Mouse (Mus musculus) hindbrain, embryonic 16.5 days (tissue): ENCODE data around the gene Car11. TPM values are rescaled to one million over a fixed set of nuclear protein-coding genes. Genes with fewer than 3 reads are reported as not detected.
A peak's percentile ranks its signal among the peaks of the same experiment; 100 is the strongest.

ENCODE experiments used
- ATAC-seq: fragments of 200-750 bp; cut with Nextera tagmentation; 2 replicates; pipeline ENCODE4 v1.8.0; 2017; ENCODE audit warnings: moderate TSS enrichment, moderate library complexity
- H3K27ac ChIP-seq: fragments of 300-500 bp; sonication (generic); 2 replicates; pipeline ENCODE4 v1.5.1; 2014; ENCODE audit warnings: low read depth, mild to moderate bottlenecking, control low read depth, low read length, moderate library complexity
- H3K27me3 ChIP-seq: fragments of 300-500 bp; sonication (generic); replicated peaks from 2 replicates; pipeline ENCODE4 v1.6.1; 2014; ENCODE audit warnings: low read length; ENCODE audit not compliant: control insufficient read depth, insufficient read depth
- H3K36me3 ChIP-seq: fragments of 300-500 bp; sonication (generic); 2 replicates; pipeline ENCODE4 v1.6.1; 2014; ENCODE audit warnings: mild to moderate bottlenecking, low read length, moderate library complexity, mixed read lengths; ENCODE audit not compliant: control insufficient read depth, insufficient read depth
- H3K4me1 ChIP-seq: fragments of 300-500 bp; sonication (generic); 2 replicates; pipeline ENCODE4 v1.6.1; 2014; ENCODE audit warnings: low read depth, low read length; ENCODE audit not compliant: control insufficient read depth, insufficient read depth
- H3K4me2 ChIP-seq: fragments of 300-500 bp; sonication (generic); 2 replicates; pipeline ENCODE4 v1.6.1; 2014; ENCODE audit warnings: mild to moderate bottlenecking, low read length, control low read depth, moderate library complexity
- H3K4me3 ChIP-seq: fragments of 300-500 bp; sonication (generic); 2 replicates; pipeline ENCODE4 v1.5.1; 2014; ENCODE audit warnings: mild to moderate bottlenecking, low read length, control low read depth, moderate library complexity
- H3K9ac ChIP-seq: fragments of 300-500 bp; sonication (generic); 2 replicates; pipeline ENCODE4 v1.6.1; 2014; ENCODE audit warnings: low read depth, mild to moderate bottlenecking, control low read depth, low read length, moderate library complexity
- H3K9me3 ChIP-seq: fragments of 300-500 bp; sonication (generic); 2 replicates; pipeline ENCODE4 v1.6.1; 2014; ENCODE audit warnings: mild to moderate bottlenecking, low read length, moderate library complexity; ENCODE audit not compliant: control insufficient read depth
- WGBS: fragments of 180-500 bp; shearing (Covaris S2); extraction: QIAGEN DNeasy Blood & Tissue Kit; methylation state at CpG from one replicate; pipeline ENCODE4 v1.1.7; 2014; 5-methylcytosine and 5-hydroxymethylcytosine counted together
- polyA plus RNA-seq: library from polyadenylated mRNA; unstranded; fragments of >200 nt; fragmentation: Nextera tagmentation; extraction: Ambion mirVana; gene quantifications from 2 replicates; pipeline ENCODE4 v1.2.1, GENCODE M21; 2015

Car11 gene
- polyA plus RNA-seq, 1 experiment from 2014 or later = 68.2 TPM

GRCm38 (mm10) chr7:45713396-45713795 is 13.8 kb downstream of the Car11 start:
- Histone ChIP-seq H3K36me3 (peaks cover 30% of the 10 kb centered on the region), H3K9me3 (no peaks in the 10 kb centered on the region), H3K27ac (no peak overlapping the region), H3K4me1 (peaks cover 45% of the 10 kb centered on the region), H3K27me3 (no peaks in the 10 kb centered on the region), H3K9ac (no peak overlapping the region), H3K4me3 (no peak overlapping the region), H3K4me2 (no peak overlapping the region)
- WGBS = 95% methylated on average over 16 of the region's 16 CpGs
- no peak for ATAC-seq

- Histone ChIP-seq H3K27me3 (no peaks in the 10 kb centered on the region), H3K27ac (no peak overlapping the region), H3K9me3 (no peaks in the 10 kb centered on the region), H3K4me2 (peak overlapping the region; percentile 85), H3K36me3 (peaks cover 30% of the 10 kb centered on the region), H3K4me3 (peak overlapping the region; percentile 79), H3K9ac (peak overlapping the region; percentile 23; the same call in 1 of the 2 replicates), H3K4me1 (peaks cover 44% of the 10 kb centered on the region)
- WGBS = 87% methylated on average over 6 of the region's 6 CpGs
- no peak for ATAC-seq
These were observed 14.4 kb downstream of the Car11 start for GRCm38 (mm10) chr7:45713881-45714520.

- no peak for ATAC-seq
- WGBS = 10% methylated on average over 14 of the region's 14 CpGs
- peaks cover 44% of the 10 kb centered on the region for H3K4me1 ChIP-seq
These were observed 15.0 kb downstream of the Car11 start for GRCm38 (mm10) chr7:45714630-45715089.

GRCm38 (mm10) chr7:45715090-45715708 is 15.6 kb downstream of the Car11 start, which contains the start of gene Rpl18:
TSS of gene Rpl18 (plus strand) at chr7:45715457.
- peak; percentile 93 for ATAC-seq
- peaks cover 42% of the 10 kb centered on the region for H3K4me1 ChIP-seq
- 8% methylated on average over 34 of the region's 34 CpGs for WGBS
- H3K27me3 ChIP-seq = no peaks in the 10 kb centered on the region
- H3K27ac ChIP-seq = peak within 1 kb of the TSS; percentile 70
- H3K4me3 ChIP-seq = peak within 1 kb of the TSS; percentile 79
- peak within 1 kb of the TSS; percentile 85 for H3K9ac ChIP-seq
- H3K9me3 ChIP-seq = no peaks in the 10 kb centered on the region
- peak within 1 kb of the TSS; percentile 85 for H3K4me2 ChIP-seq
- H3K36me3 ChIP-seq = peaks cover 36% of the 10 kb centered on the region

More at GRCm38 (mm10) chr7:45714630-45715089, 15.0 kb downstream of the Car11 start:
- Histone ChIP-seq H3K9me3 (no peaks in the 10 kb centered on the region), H3K36me3 (peaks cover 32% of the 10 kb centered on the region), H3K27me3 (no peaks in the 10 kb centered on the region), H3K27ac (peak overlapping the region; percentile 70), H3K4me3 (peak overlapping the region; percentile 79), H3K9ac (peak overlapping the region; percentile 85), H3K4me2 (peak overlapping the region; percentile 85)

GRCm38 (mm10) chr7:45715741-45716459 is 16.3 kb downstream of the Car11 start:
- Histone ChIP-seq H3K4me2 (peak overlapping the region; percentile 85), H3K9ac (peak overlapping the region; percentile 39), H3K4me3 (peak overlapping the region; percentile 79), H3K36me3 (peaks cover 40% of the 10 kb centered on the region), H3K27ac (peak overlapping the region; percentile 55), H3K27me3 (no peaks in the 10 kb centered on the region), H3K4me1 (peaks cover 42% of the 10 kb centered on the region), H3K9me3 (no peaks in the 10 kb centered on the region)
- no peak for ATAC-seq
- WGBS = 86% methylated on average over 19 of the region's 19 CpGs

GRCm38 (mm10) chr7:45716460-45716857 is 16.8 kb downstream of the Car11 start:
- H3K27me3 ChIP-seq = no peaks in the 10 kb centered on the region
- no peak overlapping the region for H3K27ac ChIP-seq
- peak overlapping the region; percentile 87 for H3K4me2 ChIP-seq
- no peaks in the 10 kb centered on the region for H3K9me3 ChIP-seq
- H3K36me3 ChIP-seq = peaks cover 36% of the 10 kb centered on the region
- H3K4me1 ChIP-seq = peaks cover 42% of the 10 kb centered on the region
- no peak overlapping the region for H3K4me3 ChIP-seq
- ATAC-seq = no peak
- 90% methylated on average over 3 of the region's 3 CpGs for WGBS
- H3K9ac ChIP-seq = no peak overlapping the region

GRCm38 (mm10) chr7:45716952-45717917 is 17.6 kb downstream of the Car11 start:
- Histone ChIP-seq H3K27me3 (no peaks in the 10 kb centered on the region), H3K36me3 (peaks cover 31% of the 10 kb centered on the region), H3K4me1 (peaks cover 42% of the 10 kb centered on the region), H3K9ac (peak overlapping the region; percentile 88), H3K4me3 (peak overlapping the region; percentile 71), H3K4me2 (peak overlapping the region; percentile 87), H3K27ac (peak overlapping the region; percentile 92), H3K9me3 (no peaks in the 10 kb centered on the region)
- WGBS = 13% methylated on average over 31 of the region's 31 CpGs
- ATAC-seq = peak; percentile 27

- peaks cover 42% of the 10 kb centered on the region for H3K4me1 ChIP-seq
- peak within 1 kb of the TSS; percentile 92 for H3K27ac ChIP-seq
- H3K27me3 ChIP-seq = no peaks in the 10 kb centered on the region
- peak within 1 kb of the TSS; percentile 71 for H3K4me3 ChIP-seq
- peak within 1 kb of the TSS; percentile 88 for H3K9ac ChIP-seq
- no peaks in the 10 kb centered on the region for H3K9me3 ChIP-seq
- ATAC-seq = peak; percentile 81
- H3K36me3 ChIP-seq = peaks cover 25% of the 10 kb centered on the region
- WGBS = under 1% methylated on average over 41 of the region's 41 CpGs
- H3K4me2 ChIP-seq = peak within 1 kb of the TSS; percentile 87
These were observed 18.3 kb downstream of the Car11 start, which contains the start of gene Sphk2 for GRCm38 (mm10) chr7:45717918-45718297. TSS of gene Sphk2 (minus strand) at chr7:45718002.
